Mouse (Mus musculus): ENCODE data around the gene Arcn1. TPM values are rescaled to one million over a fixed set of nuclear protein-coding genes. Genes with fewer than 3 reads are reported as not detected.

The Arcn1 gene
- 100 to 1,000 TPM; 119 to 126 TPM for total RNA-seq (2023)

DNA sequence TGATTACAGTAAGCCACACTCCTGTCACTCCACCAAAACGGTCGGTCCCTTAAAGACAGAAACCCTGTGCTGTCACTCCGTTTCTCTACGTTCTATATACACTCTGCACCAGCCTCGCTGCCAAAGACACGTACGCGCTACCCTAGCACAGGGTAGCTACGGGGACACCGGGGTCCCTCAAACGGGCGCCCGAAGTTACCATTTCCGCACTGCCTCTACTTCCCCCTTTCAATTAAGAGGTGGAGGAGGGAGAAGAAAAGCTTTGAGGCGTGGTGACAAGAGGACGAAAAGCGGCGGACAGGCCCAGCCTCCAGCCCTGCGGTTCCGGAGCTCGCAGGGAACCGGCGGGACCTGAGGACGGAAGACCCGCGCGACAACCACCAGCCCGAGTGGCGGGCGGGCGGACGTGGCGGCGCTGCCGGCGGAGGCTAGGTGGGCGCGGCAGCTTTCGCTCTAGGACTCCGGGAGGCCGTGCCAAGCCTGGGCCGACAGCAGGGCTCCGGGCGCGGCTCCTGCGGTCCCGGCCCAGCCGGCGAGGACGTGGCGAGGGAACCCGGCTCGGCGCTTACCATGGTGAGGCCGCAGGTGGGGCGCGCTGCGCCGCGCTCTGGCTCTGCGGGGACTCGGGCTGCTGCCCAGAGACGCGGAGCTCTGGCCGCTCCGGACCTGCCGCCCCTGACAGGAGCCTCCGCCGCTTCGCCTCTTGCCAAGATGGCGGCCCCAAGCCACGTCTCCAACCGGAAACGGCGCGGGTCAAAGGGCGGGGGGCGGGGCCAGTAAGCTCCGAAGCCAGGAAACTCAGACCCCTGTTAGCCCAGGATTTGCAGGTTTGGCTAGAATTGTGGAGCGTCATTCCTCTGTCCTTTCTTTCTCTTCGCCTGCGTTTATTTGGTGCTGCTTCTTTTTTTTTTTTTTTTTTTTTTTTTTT lies at the start of gene Arcn1, which contains the start of gene Ift46:
Gene Arcn1, minus strand, starts transcription at position 745 of the 928 bp plus-strand sequence.
Gene Ift46, plus strand, starts transcription at position 808 of the 928 bp plus-strand sequence.

DNA sequence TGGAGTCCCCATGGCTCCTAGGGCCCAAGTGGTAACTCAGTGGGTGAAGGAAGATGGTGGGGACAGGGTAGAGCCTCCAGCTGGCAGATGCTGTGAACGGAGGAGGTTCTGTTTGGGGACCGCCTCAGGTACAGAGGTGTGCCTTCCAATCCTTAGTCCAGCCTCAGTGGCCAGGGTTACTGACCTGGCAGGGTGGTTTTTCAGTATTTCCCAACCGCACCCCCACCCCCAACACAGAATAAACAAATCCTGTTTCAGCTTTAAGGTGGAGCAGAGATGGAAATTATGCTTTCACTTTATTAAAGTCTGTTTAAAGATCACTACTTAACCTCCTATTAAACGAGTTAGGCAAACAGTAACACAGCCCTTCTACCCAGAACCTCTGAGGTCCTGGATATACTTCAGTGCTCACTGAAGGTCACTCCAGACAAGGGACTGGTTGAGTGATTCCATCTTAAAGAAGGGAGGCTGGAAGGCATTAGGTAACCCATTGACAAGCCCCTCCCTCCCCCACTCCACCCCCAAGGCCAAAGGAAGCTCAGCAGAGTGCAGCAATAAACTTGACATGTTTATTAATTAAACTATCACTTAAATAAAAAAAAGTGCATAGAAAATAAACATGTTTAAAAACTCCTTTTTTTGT lies 35.3 kb upstream of the Arcn1 start, which contains the start of gene Ttc36:
Gene Ttc36, minus strand, starts transcription at position 265 of the 643 bp plus-strand sequence.

DNA sequence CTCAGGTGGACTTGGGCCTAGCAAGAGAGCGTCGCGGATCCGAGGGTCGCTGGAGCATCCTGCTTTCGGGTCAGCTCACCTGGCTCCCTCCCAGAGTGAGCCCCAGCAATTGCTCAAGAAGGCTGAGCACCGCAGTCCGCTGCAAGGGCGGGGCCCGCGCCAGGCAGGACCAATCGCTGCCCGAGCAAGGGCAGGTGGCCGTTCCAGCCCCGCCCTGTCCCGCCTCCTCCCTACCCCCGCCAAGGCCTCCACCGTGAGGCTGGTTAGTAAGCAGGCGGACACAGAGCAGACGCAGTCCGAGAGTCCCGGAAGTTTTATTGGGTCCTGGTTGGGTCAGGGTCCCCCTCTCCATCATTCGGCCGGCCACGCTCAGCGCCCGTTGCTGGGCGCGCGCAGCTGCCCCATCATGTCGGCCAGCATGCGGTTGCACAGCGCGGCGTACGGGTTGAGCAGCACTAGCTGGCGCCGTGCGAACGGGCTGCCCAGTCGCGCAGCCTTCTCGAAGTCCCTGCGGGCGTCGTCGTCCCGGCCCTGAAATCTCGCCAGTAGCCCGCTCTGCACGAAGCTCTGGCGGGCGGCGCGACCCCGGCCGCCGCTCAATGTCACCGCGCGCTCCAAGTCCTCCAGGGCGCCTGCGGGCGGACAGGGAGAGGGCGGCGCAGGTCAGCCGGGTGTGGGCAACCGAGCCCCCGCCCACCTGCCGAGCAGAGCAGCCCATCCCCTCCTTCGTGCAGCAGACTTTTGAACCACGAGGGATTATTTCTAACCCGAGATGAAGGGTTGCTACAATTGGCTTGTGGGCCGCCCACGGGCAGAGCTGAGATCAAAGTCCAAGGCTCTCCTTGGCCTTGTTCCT lies 31.7 kb upstream of the Arcn1 start, which contains the start of gene Tmem25:
Gene Tmem25, minus strand, starts transcription at position 206 of the 856 bp plus-strand sequence.

DNA sequence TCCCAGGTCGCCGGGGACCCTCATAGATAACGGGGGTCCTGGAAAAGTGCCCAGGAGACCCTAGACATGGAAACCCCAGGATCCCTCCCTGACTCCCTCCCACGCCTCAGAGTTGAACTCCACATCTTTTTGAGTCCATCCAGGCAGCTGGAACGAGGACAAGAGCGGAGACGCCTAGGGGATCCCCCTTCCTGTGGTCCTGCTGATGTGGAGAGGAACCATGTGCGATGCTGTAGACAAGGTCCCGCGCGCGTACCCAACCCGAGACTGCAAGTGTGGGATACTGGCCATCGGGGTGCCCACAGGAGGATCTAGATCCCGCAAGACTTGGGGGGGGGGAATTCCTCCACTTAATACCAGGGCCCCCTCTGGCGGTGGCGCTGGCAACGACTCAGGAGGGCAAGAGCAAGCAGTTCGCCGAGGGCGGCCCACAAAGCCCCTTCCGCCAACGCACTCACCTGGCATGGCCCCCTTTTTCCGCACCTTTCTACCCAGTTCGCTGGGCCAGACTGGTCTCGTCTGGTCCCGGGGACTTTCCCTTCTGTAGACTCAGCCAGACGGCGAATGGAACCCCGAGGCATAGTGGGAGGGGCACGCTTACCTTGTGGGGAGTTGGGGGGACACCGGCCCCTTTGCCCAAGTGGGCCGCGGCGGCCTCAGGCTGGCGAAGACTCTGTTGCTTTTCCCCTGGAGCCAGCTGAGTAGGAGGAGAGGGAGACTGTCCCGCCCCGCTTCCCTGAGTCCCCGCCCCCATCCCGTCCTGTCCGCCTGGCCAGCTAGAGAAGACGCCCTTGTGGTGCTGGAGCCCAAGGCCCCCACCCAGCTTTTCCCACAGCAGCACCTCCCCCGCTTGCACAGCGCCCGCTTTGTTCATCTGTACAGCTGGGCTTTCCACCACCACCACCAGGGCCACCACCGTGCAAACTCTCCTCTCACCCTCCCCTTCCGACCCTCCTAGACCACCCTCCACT lies 32.8 kb downstream of the Arcn1 start, which contains the start of gene Phldb1:
Gene Phldb1, minus strand, starts transcription at position 675 of the 971 bp plus-strand sequence.

Other genes with a start within 250 kb of the Arcn1 start
- gene Cxcr5, start 206.0 kb downstream of the Arcn1 start, total RNA-seq (2023), result 10 to 100 TPM; 14.1 TPM
- gene Ddx6, start 163.0 kb downstream of the Arcn1 start, total RNA-seq (2023), result 100 to 1,000 TPM; 214 to 236 TPM
- not detected for gene Treh, start 94.6 kb downstream of the Arcn1 start, total RNA-seq (2023)
- gene Phldb1, start 32.6 kb downstream of the Arcn1 start, total RNA-seq (2023), result 1 to 10 TPM; 1.2 to 2.4 TPM
- gene Ift46, start 63 bp upstream of the Arcn1 start, total RNA-seq (2023), result 10 to 100 TPM; 36.9 to 45.6 TPM
- gene Tmem25, start 31.5 kb upstream of the Arcn1 start, total RNA-seq (2023), result 1 to 10 TPM; 2.7 to 3.3 TPM
- 10 to 100 TPM in 1 of 2 experiments, 1 to 10 TPM in 1; 8.5 to 11.2 TPM for gene Ttc36, start 35.2 kb upstream of the Arcn1 start, total RNA-seq (2023)
- gene Kmt2a, start 113.5 kb upstream of the Arcn1 start, total RNA-seq (2023), result 100 to 1,000 TPM; 162 to 179 TPM
- gene Atp5l, start 152.9 kb upstream of the Arcn1 start, total RNA-seq (2023), result 100 to 1,000 TPM; 146 to 149 TPM
- 100 to 1,000 TPM in 1 of 2 experiments, 10 to 100 TPM in 1; 97.0 to 130 TPM for gene Ube4a, start 197.8 kb upstream of the Arcn1 start, total RNA-seq (2023)
- 100 to 1,000 TPM; 492 to 549 TPM for gene Cd3g, start 212.6 kb upstream of the Arcn1 start, total RNA-seq (2023)
- gene Cd3d, start 213.9 kb upstream of the Arcn1 start, total RNA-seq (2023), result 100 to 1,000 TPM; 523 to 573 TPM
- gene Cd3e, start 241.8 kb upstream of the Arcn1 start, total RNA-seq (2023), result 100 to 1,000 TPM; 887 to 950 TPM